Mouse (Mus musculus) bone marrow, adult 2 months (tissue): ENCODE results near the gene Lpar1. TPM values are rescaled to one million over a fixed set of nuclear protein-coding genes. Genes with fewer than 3 reads are reported as not detected.

ENCODE experiments used
- H3K27ac ChIP-seq: fragments of 200-500 bp; 2 replicates; pipeline ENCODE4 v1.5.1; 2012; ENCODE audit warnings: low read depth, mild to moderate bottlenecking, control low read depth, inconsistent platforms, low read length; ENCODE audit not compliant: control insufficient read depth, poor library complexity, insufficient read depth
- H3K4me1 ChIP-seq: fragments of 200-500 bp; 2 replicates; pipeline ENCODE4 v1.6.1; 2011; ENCODE audit warnings: low read length; ENCODE audit not compliant: control insufficient read depth, insufficient read depth
- H3K4me3 ChIP-seq: fragments of 200-500 bp; replicated peaks from 2 replicates; pipeline ENCODE3; 2011; ENCODE audit warnings: mild to moderate bottlenecking, low read depth, low read length, control low read depth; ENCODE audit not compliant: control insufficient read depth
- CTCF ChIP-seq: fragments of 200-500 bp; IDR thresholded peaks from 2 replicates; pipeline ENCODE4 v1.5.1; 2011; ENCODE audit warnings: low read length, control low read depth; ENCODE audit not compliant: control insufficient read depth, insufficient read depth
- POLR2A ChIP-seq: fragments of 200-500 bp; IDR thresholded peaks from 2 replicates; pipeline ENCODE4 v1.6.1; 2011; ENCODE audit warnings: low read depth, mild to moderate bottlenecking, control low read depth, low read length, borderline replicate concordance; ENCODE audit not compliant: control insufficient read depth
- WGBS: fragments of 180-500 bp; shearing (Covaris S2); methylation state at CpG from one replicate; pipeline ENCODE4 v1.1.7; 2018; 5-methylcytosine and 5-hydroxymethylcytosine counted together
- polyA plus RNA-seq: library from polyadenylated mRNA; stranded (reverse); fragments of >200 nt; gene quantifications from 2 replicates; pipeline ENCODE4 v1.2.4, GENCODE M21; 2011; ENCODE audit warnings: low replicate concordance; ENCODE audit not compliant: missing spikeins, insufficient read depth, insufficient read length

Lpar1 gene
- polyA plus RNA-seq, 1 experiment = 2.0 TPM

GRCm38 (mm10) chr4:58462990-58463389, 90.7 kb downstream of the Lpar1 start:
- TF ChIP-seq CTCF = no peak
- no peak for TF ChIP-seq POLR2A
- 23% methylated on average over 5 of the region's 5 CpGs for WGBS
- Histone ChIP-seq H3K4me1 (no peaks in the 10 kb centered on the region; the same call in none of the 2 replicates), H3K27ac (no peak overlapping the region), H3K4me3 (no peak overlapping the region)

- no peak overlapping the region for H3K27ac ChIP-seq
- WGBS = 51% methylated on average over 2 of the region's 2 CpGs
- TF ChIP-seq POLR2A (no peak), CTCF (no peak)
- H3K4me3 ChIP-seq = no peak overlapping the region
- no peaks in the 10 kb centered on the region; the same call in none of the 2 replicates for H3K4me1 ChIP-seq
These were observed 91.1 kb downstream of the Lpar1 start for GRCm38 (mm10) chr4:58462586-58462985.

GRCm38 (mm10) chr4:58453334-58453733, 100.4 kb downstream of the Lpar1 start:
- TF ChIP-seq CTCF (no peak), POLR2A (no peak)
- WGBS = 64% methylated on average over 4 of the region's 4 CpGs
- no peaks in the 10 kb centered on the region for H3K4me1 ChIP-seq

GRCm38 (mm10) chr4:58448825-58449224, 104.9 kb downstream of the Lpar1 start:
- H3K4me1 ChIP-seq = no peaks in the 10 kb centered on the region
- WGBS = 83% methylated on average over 3 of the region's 3 CpGs
- TF ChIP-seq CTCF (no peak), POLR2A (no peak)
- no peak overlapping the region for H3K4me3 ChIP-seq
- H3K27ac ChIP-seq = no peak overlapping the region

More at GRCm38 (mm10) chr4:58453334-58453733, 100.4 kb downstream of the Lpar1 start:
- H3K27ac ChIP-seq = no peak overlapping the region
- no peak overlapping the region for H3K4me3 ChIP-seq

- WGBS = 84% methylated on average over 7 of the region's 7 CpGs
- Histone ChIP-seq H3K4me1 (no peaks in the 10 kb centered on the region), H3K27ac (no peak overlapping the region), H3K4me3 (no peak overlapping the region)
- no peak for TF ChIP-seq POLR2A
- TF ChIP-seq CTCF = no peak
These were observed 105.9 kb downstream of the Lpar1 start for GRCm38 (mm10) chr4:58447841-58448240.

- no peak overlapping the region for H3K4me3 ChIP-seq
- H3K27ac ChIP-seq = no peak overlapping the region
- TF ChIP-seq POLR2A = no peak
- no peak for TF ChIP-seq CTCF
- 73% methylated on average over 6 of the region's 6 CpGs for WGBS
- no peaks in the 10 kb centered on the region; the same call in 1 of the 2 replicates for H3K4me1 ChIP-seq
These were observed 107.9 kb downstream of the Lpar1 start for GRCm38 (mm10) chr4:58445846-58446245.

GRCm38 (mm10) chr4:58442338-58442737, 111.4 kb downstream of the Lpar1 start:
- Histone ChIP-seq H3K27ac (no peak overlapping the region), H3K4me3 (no peak overlapping the region), H3K4me1 (no peaks in the 10 kb centered on the region; the same call in 1 of the 2 replicates)
- 59% methylated on average over 5 of the region's 5 CpGs for WGBS
- TF ChIP-seq CTCF (no peak), POLR2A (no peak)

- WGBS = 87% methylated on average over 7 of the region's 7 CpGs
- no peak overlapping the region for H3K4me3 ChIP-seq
- H3K27ac ChIP-seq = no peak overlapping the region
- TF ChIP-seq POLR2A (no peak), CTCF (no peak)
- no peaks in the 10 kb centered on the region; the same call in 1 of the 2 replicates for H3K4me1 ChIP-seq
These were observed 115.0 kb downstream of the Lpar1 start for GRCm38 (mm10) chr4:58438654-58439053.

GRCm38 (mm10) chr4:58437271-58437670, 116.4 kb downstream of the Lpar1 start:
- 75% methylated on average over 15 of the region's 15 CpGs for WGBS
- Histone ChIP-seq H3K27ac (no peak overlapping the region), H3K4me1 (no peaks in the 10 kb centered on the region; the same call in 1 of the 2 replicates), H3K4me3 (no peak overlapping the region)
- TF ChIP-seq CTCF (no peak), POLR2A (no peak)
